Mouse (Mus musculus) brown adipose tissue, adult 24 weeks (tissue): ENCODE results near the gene Ttc13. TPM values are rescaled to one million over a fixed set of nuclear protein-coding genes. Genes with fewer than 3 reads are reported as not detected.

Experiments used
- H3K27ac ChIP-seq: fragments of 200-500 bp; replicated peaks from 2 replicates; pipeline ENCODE4 v1.5.1; 2012; ENCODE audit warnings: low read depth, mild to moderate bottlenecking, low read length
- H3K4me1 ChIP-seq: fragments of 200-500 bp; 2 replicates; pipeline ENCODE4 v1.6.1; 2012; ENCODE audit warnings: low read length, mixed read lengths; ENCODE audit not compliant: control insufficient read depth, insufficient read depth, insufficient read length
- H3K4me3 ChIP-seq: fragments of 200-500 bp; 2 replicates; pipeline ENCODE4 v1.5.1; 2012; ENCODE audit warnings: low read depth, mild to moderate bottlenecking, low read length, moderate library complexity; ENCODE audit not compliant: insufficient read depth
- polyA plus RNA-seq: library from polyadenylated mRNA; stranded (reverse); fragments of >200 nt; gene quantifications from 2 replicates; pipeline ENCODE4 v1.2.4, GENCODE M21; 2012; ENCODE audit not compliant: missing spikeins, insufficient read depth, insufficient read length

Ttc13 gene
- polyA plus RNA-seq = 13.4 and 18.6 TPM in 2 replicates

DNA sequence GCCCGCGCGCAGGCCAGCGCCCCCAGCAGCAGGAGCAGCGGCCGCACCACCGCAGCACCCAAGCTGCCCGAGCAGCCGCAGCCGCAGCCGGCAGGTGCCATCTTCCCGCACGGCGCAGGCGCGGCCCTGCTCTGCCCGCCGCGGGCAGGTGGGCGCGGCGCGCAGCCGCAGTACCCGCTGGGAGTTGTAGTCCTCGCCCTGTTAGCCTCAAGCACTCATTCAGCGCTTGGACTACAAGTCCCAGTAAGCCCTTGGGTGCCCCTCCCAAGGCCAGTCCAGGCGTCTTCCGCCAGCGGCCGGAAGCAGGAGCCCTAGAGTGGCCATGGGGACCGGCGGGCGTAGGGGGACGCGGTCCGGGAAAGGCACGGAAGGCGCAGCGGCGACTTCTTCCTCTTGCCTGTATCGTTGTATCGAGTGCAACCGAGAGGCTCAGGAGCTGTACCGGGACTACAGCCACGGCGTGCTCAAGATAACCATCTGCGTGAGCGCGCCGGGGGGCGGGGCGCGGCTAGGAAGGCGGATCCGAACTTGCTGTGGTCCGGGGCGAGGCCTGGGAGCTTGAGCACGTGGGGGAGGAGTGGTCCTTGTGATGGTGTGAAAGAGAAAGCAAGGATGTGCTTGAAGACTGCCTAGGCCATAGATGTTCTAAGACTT is at the start of gene Ttc13, which contains the start of gene Arv1:
Ttc13 (minus strand) TSS at position 122 of the 654 bp plus-strand sequence.
Arv1 (plus strand) TSS at position 278 of the 654 bp plus-strand sequence.
- Histone ChIP-seq H3K4me3 (peak within 1 kb of the TSS; percentile 70), H3K4me1 (peaks cover 3% of the 10 kb centered on the region; the same call in 1 of the 2 replicates), H3K27ac (peak within 1 kb of the TSS; percentile 68)

DNA sequence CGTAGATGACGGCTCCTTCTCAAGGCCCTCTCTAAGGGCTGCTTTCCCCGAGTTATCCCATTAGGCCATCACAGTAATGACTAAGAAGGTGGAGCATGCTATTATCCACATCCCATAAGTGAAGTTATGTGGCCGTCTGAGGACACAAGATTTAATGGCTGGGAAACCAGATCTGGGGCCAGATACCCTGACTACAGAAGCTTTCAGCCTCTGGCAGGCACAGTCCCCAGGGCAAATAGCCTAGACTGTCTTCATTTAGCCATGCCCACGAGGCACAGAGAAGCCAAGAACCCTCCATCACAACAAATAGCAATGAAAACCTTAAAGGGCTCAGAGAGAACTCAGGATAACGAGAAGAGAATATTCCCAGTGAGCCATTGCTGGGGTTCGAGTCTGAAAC is 41.3 kb upstream of the Ttc13 start:
- H3K27ac ChIP-seq = no peak overlapping the region
- H3K4me3 ChIP-seq = no peak overlapping the region
- H3K4me1 ChIP-seq = no peaks in the 10 kb centered on the region

DNA sequence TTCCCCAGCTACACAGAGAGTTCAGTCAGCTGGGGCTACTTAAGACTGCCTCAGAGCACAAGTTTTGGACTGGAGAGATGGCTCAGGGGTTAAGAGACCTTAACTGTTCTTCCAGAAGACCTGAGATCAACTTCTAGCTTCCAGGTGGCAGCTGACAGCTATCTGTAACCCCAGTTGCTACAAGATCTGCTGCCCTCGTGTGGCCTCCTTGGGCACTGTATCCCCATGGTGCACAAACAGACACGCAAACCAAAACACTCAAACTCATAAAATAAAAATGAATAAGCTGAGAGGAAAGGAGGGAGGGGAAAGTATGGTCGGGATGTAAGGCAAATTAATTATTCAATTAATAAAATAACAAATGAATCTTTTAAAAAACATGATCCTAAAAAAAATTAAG is 36.8 kb upstream of the Ttc13 start:
- Histone ChIP-seq H3K27ac (no peak overlapping the region), H3K4me1 (no peaks in the 10 kb centered on the region), H3K4me3 (no peak overlapping the region)

DNA sequence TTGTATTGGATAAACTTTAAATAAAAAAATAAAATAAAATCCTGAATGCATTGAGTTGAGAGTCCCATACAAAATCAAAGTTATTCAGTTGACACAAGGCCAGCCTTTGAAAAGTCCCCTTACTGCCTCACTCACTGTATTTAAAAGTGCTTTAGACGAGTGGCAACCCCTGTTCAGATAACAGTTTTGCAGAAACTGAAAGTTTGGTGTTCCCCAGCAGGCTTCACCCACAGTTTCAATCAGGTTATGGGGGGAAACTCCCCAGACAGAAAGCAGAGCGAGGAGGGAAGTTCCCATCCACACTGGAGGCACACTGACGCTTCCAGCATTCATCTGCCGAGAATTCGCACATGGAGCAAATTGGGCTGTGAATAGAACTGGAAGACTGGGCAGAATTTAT is 34.8 kb upstream of the Ttc13 start:
- H3K4me3 ChIP-seq = no peak overlapping the region
- H3K4me1 ChIP-seq = no peaks in the 10 kb centered on the region
- no peak overlapping the region for H3K27ac ChIP-seq

DNA sequence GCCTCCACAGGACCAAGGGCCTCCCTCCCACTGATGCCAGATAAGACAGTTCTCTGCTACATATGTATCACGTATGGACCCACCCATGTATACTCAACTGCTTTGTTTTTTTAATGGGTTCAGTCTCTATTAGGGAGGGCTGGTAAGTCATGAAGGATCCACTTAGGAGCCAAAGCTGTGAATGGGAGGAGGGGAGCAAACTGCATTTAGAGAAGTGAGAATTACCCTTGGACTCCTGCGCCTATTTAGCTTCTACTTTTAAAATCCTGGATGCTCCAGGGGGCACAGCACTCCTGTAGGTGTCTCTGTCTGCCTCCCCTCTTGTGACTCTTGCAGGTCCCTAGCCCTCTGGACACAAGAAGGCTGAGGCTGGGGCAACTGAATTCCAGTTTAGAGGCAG is 34.4 kb upstream of the Ttc13 start:
- Histone ChIP-seq H3K4me1 (no peaks in the 10 kb centered on the region), H3K4me3 (no peak overlapping the region), H3K27ac (no peak overlapping the region)

DNA sequence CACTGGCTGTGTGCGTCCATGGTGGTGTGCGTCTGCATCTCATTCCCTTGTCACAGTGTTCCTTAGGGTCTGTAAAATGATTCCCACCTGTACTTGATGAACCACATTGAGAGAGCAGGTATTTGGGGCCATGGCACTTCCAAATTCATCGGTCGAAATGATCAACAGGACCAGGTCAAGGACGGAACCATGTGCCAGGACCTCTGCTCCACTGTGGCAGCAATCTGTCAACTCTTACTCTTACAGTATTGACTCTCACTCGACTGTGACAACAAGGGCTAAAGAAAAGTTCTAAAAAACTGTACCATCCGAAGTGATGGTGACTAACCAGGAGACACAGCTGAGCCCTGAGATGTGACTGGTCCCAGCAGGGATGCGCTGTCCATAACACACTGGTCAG is 33.7 kb upstream of the Ttc13 start:
- Histone ChIP-seq H3K4me3 (no peak overlapping the region), H3K27ac (no peak overlapping the region), H3K4me1 (no peaks in the 10 kb centered on the region)

DNA sequence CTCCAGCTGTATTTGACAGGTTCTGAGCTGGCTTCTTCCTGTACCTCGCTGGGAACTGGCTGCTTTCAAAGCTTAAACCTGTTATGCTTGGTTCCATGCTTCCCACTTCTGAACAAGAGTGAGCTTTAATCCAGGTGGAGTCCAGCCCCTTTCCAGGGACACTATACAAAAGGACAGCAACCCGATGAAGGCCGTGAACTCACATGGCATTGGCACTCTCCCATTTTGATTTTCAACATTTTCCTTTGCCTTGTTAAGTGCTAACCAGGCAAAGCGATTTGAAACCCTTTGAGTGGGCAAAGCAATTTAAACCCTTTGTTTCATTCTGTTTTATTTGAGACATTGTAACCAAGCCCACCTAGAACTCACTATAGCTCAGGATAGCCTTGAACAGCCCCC is 33.0 kb upstream of the Ttc13 start:
- Histone ChIP-seq H3K4me3 (no peak overlapping the region), H3K4me1 (no peaks in the 10 kb centered on the region), H3K27ac (no peak overlapping the region)

DNA sequence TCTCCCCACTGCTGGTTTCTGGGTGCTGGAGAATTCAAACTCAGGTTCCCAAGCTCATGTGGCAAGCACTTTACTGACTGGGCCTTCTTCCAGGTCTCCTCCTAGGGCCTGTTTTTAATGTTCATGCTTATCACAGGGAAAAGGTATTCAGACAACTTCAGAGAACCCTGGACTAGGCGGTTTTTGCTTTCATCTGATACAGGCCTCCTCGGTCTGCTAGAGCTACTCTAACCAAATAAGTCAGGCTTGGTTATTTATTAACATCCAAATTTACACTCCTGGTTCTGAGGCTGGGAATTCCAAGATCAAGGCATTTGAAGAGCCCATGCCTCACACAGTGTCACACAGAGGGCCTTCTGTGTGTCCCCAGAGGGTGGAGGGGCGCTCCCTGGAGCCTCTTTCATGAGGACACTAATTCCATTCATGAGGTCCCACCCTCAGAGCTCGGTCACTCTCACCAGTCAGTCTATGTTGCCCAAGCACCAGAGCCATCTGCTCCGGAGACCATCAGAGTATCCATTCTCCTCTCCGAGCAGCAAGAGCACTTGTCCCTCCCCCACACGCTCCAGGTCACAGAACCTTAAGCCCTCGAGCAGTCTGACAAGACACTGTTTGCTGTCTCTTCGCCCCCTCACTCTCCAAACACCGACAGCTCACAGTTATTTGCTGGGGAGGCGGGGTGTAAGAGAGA is 32.5 kb upstream of the Ttc13 start:
- Histone ChIP-seq H3K4me3 (no peak overlapping the region), H3K4me1 (no peaks in the 10 kb centered on the region), H3K27ac (no peak overlapping the region)

DNA sequence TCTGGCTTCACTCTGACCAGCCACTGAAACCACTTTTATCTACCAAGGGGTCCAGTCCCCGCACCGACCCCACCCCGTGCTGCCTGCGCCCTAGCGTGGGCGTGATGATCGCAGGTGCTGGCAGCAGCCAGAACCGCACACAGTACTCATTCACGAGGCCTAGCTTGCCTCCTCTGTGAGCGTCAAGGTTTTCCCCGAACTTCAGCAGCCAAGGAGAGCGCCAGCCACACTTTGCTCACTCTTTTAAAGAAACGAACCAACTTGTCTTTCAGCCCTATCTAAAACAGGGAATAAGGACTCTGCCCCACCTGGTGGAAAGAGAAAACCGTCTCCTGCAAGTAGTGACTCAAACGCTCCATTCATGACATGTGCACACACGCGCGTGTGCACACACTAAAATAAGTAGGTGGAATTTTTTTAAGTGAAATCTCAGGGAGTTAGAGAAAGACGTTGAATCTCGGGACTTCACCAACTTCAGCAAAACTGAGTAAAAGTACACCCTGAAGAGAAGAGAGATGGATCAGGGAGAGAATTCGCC is 30.6 kb upstream of the Ttc13 start:
- Histone ChIP-seq H3K27ac (no peak overlapping the region), H3K4me3 (no peak overlapping the region), H3K4me1 (no peaks in the 10 kb centered on the region)

DNA sequence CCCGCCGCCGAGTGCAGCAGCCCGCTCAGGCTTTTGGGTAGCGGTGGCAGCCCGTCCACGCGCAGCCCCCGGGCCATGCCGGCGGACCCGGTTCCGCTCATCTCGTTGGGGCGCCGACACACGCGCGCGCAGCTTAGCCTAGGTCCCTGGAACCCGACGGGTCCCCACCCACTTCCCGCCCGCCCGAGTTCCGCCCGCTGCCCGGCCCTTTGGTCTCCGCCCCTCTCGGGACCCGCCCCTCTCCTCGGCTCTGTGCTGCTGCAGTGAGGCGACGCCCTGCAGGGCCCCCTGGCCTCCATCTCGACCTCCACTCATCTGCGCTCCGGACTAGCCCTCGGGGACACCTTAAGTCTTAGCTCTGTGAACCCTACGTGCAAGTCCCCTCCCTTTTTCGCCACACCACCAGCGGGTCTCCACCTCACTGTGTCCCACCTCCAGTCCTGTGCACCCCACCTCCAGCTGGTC is 30.0 kb upstream of the Ttc13 start, which contains the start of gene Fam89a:
Fam89a (minus strand) TSS at position 124 of the 465 bp plus-strand sequence.
- Histone ChIP-seq H3K27ac (peak within 1 kb of the TSS; percentile 33; the same call in 1 of the 2 replicates), H3K4me3 (peak within 1 kb of the TSS; percentile 81), H3K4me1 (no peaks in the 10 kb centered on the region)

DNA sequence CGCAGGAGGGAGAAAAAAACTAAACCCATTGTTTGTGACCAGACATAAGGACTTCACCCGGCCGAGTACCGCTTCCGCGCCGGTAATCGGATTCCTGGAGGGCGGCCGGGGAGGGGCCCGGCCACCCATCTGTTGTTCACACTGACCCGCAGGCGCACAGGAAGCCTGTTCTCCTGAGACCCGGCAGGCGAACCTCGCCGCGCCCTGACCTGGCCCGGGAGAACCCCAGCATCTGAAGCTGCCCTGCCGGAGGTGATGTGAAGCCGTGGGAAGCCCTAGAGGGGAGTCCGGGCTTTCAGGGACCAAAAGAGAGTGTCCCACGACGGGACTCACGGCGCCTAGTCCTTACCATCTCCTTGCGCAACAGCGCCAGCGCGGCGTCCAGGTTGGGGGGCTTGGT is 29.4 kb upstream of the Ttc13 start:
- Histone ChIP-seq H3K4me3 (peak overlapping the region; percentile 81), H3K27ac (peak overlapping the region; percentile 33; the same call in 1 of the 2 replicates), H3K4me1 (no peaks in the 10 kb centered on the region)

DNA sequence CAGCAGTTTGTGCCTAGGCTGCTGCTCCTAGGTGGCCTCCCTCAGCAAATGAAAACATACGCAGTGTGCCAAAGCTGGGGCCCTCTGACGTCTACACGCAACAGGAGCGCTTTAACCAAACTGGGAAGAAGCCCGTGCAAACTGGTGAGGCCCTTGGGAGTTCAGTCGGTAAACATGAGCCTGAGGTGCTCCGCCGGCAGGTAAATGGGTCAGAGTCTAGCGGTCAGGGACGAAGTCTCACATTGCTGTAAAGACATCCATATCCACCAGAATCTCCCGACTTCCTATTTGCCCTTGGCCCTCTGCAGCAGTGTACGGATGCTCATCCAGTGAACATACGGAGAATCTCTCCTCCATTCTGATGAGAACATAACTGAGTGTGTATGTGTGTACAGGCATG is 24.9 kb upstream of the Ttc13 start:
- Histone ChIP-seq H3K4me1 (no peaks in the 10 kb centered on the region), H3K27ac (no peak overlapping the region), H3K4me3 (no peak overlapping the region)

DNA sequence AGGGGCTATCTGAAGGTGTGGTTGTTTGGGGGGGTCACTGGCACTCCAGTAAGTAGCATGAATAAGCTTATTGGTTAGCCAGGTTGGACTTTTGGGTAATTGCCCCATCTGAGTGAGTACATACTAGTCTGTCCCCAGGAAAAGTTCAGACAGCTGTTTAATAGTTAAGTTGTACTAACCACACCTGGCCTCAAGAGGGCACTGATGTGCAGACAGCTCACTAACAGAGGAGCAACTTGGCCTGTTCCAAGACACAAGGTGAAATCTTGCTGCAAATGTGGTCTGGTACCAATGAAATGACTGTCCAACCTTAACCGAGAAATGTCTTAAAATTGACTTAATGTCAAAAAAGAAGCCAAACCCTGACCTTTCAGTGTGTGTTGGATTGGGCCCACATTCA is 17.5 kb upstream of the Ttc13 start:
- Histone ChIP-seq H3K4me1 (no peaks in the 10 kb centered on the region), H3K4me3 (no peak overlapping the region), H3K27ac (no peak overlapping the region)

DNA sequence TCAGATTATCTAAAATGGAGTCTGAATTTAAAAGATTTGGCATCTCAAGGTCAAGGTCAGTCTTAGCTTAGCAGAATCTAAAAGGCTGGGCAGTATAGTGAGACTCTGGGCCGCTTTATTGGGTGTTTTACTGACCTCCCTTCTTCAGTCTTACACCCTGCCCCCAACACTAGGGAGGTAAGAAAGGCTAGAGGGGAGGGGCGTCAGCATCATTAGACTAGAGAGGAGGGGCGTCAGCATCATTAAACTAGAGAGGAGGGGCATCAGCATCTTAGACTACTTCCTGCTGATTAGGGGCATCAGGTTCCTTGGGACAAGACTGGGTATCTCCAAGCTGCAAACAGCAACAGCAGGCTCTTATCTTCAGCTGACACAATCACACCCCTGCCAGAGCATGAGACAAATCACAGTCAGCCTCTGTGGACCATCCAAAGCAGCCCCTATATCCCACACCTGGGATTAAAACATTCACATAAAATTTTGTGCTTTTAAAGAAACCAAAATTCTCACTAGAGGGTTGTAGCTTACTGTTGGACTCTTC is 13.7 kb upstream of the Ttc13 start:
- H3K4me1 ChIP-seq = no peaks in the 10 kb centered on the region
- H3K27ac ChIP-seq = no peak overlapping the region
- H3K4me3 ChIP-seq = no peak overlapping the region

DNA sequence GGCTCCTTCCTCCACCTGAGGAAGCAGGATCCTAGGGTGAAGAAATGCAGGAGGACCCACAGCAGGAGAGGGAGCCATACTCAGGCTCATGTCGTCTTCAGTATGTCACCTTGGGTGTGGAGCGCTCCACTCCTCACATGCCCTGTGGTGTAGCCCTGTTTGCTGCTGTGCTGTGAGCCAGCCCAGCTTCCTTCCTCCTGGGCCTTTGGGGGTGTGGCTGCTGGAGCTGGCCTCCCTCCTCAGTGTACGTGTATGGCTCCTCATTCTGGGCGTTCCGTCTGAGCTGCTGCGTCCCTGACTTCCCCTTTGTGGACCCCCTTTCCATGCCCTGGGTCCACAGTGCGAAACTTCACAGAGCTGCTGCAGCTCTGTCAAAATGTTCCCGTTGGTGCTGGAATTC is 11.0 kb upstream of the Ttc13 start:
- Histone ChIP-seq H3K27ac (peak overlapping the region; percentile 89), H3K4me3 (peak overlapping the region; percentile 24), H3K4me1 (no peaks in the 10 kb centered on the region)
